Mouse (Mus musculus) CD4-positive, CD25-positive, alpha-beta regulatory T cell, adult 4 months (primary cell): ENCODE results near the gene Prkce. TPM values are rescaled to one million over a fixed set of nuclear protein-coding genes. Genes with fewer than 3 reads are reported as not detected.

Source experiments
- ATAC-seq: one replicate; pipeline ENCODE4 v1.8.0; 2017
- polyA plus RNA-seq, 2 experiments: library from polyadenylated mRNA; unstranded; fragments of 100-300 nt; shearing (Covaris generic); gene quantifications; one replicate each; pipeline ENCODE4 v1.2.1; 2017

The Prkce gene
- 1 to 10 TPM; 3.5 to 4.6 TPM for polyA plus RNA-seq

DNA sequence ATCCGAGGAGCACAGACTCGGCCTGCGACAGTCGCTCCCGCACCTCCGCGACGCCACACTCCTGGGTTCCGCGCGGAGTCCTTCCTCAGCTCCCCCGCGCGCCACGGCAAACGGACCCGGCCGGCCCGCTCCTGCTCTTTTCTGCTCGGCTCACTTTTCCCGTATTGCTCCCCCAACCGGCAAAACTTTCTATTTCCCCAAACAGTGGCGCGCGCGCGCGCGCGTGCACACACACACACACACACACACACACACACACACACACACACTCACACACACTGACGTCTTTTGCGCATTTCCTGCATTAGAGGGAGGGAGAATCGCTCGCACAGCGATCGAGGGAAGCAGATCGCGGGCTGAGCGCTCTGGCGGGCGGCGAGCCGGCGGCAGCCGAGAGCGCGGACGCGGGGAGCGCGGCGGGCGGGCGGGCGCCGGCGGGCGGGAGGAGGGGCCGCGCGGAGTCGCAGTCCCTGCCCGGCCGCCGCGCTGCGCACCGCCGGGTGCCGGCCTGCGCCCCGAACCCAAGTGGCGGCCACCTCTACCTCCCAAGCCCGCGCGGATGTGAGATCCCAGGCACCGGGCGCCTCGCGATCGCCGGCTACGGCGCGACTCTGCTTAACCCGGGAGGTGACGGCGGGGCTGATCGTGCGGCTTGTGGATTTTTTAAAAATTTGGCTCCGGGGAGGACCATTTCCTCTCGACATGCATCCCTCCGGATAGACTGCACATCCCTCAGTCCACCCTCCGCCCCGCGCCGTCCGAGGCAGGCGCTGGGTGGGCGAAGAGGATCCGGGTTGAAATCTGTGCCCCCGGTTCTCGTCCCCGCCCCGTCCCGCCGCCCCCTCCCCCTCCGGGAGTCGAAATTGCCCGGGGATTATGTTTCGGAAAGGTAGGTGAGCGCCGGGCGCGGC, at the start of gene Prkce:
TSS of gene Prkce (plus strand) at position 466 of the 911 bp plus-strand sequence.
- ATAC-seq = peak; percentile 70

DNA sequence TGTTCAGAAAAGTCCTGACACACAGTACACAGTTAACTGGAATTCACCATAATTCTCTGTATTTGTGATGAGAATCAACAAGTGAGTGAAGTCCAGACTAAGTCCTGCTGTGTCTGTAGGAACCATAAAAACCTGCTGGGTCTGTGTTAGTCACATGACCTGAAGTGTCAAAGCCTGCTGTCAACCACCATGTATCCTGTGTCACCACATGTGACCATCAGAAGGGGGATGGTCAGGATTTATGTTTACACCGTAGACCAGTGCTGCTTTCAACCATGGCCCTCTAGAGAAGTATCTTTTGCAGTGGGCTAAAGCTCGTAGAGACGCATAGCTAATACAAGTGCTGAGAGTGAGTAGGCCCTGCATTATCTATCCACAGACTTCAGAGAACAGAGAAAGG, 44.4 kb upstream of the Prkce start:
- ATAC-seq = no peak

DNA sequence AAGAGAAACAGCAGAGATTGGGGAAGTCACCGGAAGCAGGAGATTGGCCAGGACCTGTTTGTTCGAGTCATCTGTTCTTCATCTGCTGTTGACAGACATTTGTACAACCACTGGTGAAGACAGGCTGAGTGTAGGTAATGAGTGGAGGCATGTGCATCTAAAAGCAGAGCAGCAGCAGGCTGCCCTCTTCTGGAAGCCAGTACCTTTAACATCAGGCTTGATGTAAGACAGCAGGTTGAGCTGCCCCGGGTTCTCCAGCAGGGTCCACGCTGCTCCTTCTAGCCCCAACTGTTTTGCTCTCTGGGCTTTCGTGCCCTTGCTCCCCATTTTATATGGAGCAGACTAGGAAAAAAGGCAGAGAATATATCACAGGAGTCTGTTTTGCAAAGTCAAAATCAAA, 41.7 kb upstream of the Prkce start:
- ATAC-seq = no peak

DNA sequence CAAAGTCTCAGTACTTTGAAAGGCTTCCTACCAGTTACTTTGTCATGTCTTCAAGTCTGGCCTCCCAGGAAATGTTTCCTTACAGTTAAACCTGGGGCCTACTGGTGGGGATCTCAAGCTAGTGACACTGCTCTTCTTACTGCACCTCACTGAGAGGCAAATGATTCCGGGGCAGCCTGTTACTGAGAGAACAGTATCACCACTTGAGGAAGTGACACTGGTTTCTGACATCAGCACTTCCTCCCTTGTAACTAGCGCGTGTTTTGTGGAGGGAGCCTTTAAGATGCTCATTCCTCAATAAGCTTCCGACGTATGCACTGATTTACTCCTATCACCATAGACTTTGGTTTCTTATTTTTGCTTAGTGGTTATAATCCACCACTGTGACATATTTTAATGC, 39.4 kb upstream of the Prkce start:
- no peak for ATAC-seq

DNA sequence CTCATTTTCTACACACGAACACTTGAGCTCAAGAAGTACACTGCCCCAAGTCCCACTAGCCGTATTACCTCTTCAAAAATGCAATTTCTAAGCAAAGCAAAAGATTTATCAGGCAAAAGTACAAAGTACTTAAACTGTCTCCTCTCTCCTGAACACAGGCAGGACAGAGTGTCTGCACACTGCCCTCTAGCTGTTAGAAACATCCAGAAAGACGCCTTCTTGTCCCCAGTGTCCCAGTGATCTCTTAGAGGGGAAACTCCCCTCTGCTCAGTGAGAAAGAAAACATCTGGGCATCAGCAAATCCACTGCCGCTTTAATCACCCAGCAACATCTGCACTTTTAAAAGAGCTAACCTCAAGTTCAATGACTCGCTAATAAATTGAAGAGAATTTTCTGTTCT, 35.1 kb upstream of the Prkce start:
- ATAC-seq = no peak

DNA sequence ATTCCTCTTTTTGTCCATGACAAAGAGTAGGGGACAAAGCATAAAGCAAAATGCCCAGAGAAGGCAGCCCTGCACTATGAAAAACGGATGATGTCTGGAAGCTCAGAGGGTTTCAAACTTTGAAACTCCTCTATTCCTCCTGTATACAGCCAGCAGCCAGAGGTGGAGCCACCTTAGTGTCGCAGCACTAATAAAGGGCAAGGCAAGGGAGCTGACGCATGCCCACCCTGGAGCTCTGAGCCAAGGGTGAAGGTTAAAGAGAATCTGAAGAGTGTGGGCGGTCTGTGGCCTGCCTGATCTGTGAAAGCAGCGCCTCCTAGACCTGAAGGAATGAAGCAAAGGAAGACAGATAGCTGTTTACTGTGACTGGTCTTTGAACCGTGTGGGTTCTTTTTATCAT, 33.1 kb upstream of the Prkce start:
- no peak for ATAC-seq

DNA sequence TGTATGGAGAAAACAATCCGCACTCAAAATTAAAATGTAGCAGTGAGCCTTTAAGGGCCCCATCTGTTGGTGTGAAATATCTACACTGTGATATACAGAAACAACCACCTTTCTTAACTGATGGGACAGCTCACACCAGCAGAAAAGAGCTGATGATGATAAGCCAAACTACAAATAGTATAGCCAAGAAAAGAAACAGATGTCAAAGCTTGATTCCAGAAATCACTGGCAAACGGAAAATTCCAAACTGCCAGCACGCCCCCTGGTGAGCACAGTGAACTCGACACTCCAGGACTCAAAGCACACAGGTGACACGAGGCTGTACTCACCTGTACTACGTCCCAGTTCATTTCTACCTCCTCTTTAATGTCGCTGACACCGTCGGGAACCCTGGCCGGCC, 31.8 kb upstream of the Prkce start:
- no peak for ATAC-seq

DNA sequence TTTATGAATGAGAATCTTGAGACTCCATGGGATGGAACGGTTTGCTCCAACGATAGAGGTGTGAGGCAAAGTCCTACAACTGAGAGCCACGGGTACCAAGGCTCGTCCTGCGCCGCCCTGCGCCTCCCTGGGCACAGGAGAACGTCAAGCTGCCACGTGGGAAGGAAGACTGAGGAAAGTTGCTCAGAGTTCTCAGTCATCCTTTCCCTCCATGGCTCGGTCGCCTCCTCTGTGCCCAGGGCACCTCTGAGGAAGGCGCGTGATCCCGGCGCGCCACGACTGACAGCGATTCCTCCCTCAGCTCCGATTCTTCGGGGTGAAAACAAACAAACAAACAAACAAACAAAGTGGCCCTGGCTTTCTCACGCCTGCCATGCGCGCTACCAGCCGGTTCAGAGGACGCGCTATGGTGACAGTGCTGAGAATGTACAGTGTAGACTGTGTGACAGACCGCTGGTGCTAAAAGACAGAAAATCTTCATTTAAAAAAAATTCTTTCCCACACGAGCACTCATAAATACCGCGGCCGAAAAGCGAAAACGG, 23.0 kb upstream of the Prkce start:
- peak; percentile 71 for ATAC-seq

DNA sequence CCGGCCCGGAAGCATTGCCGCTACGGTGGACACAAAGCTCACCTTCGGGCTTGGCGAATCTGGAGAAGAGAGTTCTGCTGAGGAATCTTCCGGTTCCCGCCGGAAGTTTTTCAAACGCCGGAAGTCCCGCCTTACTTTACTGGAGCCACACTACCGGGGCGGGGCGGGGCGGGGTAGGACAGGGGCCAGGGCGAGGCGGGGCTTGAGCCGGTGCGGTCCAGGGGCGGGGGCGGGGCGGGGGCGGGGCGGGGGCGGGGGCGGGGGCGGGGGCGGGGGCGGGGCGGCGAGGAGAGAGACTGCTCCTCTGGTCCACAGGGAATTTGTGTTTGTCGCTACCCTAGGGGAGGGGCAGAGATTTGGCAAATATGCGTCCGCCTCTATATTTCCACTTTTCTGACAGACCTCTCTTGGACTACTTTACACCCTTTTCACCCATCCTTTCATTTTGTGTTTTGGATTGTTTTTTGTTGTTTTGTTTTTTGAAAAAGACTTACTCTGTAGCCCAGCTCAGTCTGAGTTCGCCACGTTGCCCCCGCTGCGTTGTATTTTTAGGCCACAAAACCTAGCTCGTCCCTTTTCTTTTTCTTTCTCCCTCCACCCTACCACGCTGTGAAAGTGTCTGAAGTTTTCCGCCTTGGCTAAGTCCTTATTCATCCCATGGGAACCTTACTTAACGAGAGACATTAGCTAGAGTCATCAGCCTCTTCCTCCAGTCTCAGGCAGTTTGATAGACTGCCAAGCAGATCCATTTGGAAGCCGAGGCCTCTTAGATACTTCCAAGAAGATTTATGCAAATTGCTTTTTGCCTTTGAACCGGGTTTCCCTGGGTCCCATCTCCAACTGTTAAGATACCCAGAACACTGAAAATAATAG, 22.3 kb upstream of the Prkce start, which contains the start of gene Srbd1:
TSS of gene Srbd1 (minus strand) at position 97 of the 873 bp plus-strand sequence.
- ATAC-seq = peak; percentile 94

DNA sequence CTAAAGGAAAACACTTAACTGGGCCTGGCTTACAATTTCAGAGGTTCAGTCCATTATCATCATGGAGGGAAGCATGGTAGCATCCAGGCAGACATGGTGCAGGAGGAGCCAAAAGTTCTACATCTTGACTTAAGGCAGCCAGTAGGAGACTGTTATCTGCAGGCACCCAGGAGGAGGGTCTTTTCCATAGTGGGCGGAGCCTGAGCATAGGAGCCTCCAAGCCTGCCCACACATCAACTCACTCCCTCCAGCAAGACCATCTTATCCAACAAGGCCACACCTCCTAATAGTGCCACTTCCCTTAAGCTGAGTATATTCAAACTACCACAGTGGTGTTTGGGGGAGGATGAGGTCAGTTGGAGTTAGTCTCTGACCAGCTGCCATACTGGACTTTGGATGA, 17.9 kb upstream of the Prkce start:
- ATAC-seq = no peak

DNA sequence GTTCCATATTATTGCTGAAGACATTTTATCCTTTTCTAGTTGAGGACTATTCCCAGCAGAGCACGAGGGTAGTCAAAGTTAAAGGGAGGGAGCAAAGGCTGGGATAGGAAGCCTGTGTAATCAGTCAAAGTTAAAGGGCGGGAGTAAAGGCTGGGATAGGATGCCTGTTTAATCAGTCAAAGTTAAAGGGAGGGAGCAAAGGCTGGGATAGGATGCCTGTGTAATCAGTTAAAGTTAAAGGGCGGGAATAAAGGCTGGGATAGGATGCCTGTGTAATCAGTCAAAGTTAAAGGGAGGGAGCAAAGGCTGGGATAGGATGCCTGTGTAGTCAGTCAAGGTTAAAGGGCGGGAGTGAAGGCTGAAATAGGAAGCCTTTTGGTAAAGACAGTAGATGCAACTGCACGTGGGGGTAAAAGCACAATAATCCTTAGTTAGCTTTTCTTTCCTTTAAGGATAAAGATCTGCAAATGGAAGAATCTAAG, 16.7 kb upstream of the Prkce start:
- peak; percentile 82 for ATAC-seq

DNA sequence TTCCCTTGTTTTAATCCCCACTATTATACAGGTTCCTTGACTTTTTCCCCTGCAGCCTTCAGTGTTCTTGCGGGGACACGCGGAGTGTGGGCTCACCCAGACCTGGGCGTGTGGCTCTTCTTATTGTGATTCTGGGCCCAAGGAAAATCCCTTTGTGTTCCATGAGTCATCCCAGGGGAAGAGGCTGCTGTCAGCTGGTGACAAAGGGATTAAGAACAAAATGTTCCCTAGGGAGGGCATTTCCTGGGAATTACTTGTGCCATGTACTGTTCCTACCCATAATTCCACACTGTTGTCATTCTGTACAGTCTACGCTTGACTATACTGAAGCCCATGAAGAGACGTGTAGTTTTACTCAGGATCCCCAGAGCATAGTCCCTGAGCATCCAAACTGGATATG, 10.6 kb upstream of the Prkce start:
- ATAC-seq = no peak

DNA sequence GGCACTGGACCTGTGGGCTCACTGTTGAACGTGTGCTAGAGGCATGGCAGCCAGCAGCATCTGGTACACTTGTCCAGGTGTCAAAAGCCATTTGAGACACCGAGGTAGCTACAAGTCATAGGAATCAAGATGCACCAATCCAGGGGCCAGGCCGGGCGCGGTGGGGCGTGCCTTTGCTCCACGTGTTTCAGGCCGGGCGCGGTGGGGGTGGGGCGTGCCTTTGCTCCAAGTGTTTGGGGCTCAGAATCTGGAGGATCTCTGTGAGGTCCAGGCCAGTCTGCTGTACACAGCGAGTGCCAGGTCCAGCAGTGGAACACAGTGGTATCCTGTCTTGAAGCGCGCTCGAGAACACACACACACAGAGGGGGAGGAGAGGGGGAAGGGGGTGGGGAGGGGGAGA, 4.9 kb upstream of the Prkce start:
- ATAC-seq = no peak

DNA sequence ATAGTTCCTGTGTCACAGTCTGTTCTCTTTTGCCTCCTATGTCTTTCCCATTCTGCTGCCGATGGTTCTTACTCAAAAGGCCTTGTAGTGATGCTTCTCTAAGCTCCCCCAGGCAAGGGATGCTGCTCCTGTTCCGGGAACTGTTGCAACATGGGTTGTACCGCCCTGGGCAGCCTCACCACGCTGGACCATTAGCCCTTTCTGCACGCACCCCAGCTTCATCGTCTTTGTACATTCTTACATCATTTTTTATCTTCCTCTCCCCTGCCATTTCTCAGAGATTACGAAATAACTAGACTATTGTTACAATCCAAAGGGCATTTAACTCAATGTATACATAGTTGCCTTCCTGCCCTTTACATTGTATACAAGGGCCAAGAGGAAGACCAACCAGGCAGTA, 3.2 kb upstream of the Prkce start:
- no peak for ATAC-seq

DNA sequence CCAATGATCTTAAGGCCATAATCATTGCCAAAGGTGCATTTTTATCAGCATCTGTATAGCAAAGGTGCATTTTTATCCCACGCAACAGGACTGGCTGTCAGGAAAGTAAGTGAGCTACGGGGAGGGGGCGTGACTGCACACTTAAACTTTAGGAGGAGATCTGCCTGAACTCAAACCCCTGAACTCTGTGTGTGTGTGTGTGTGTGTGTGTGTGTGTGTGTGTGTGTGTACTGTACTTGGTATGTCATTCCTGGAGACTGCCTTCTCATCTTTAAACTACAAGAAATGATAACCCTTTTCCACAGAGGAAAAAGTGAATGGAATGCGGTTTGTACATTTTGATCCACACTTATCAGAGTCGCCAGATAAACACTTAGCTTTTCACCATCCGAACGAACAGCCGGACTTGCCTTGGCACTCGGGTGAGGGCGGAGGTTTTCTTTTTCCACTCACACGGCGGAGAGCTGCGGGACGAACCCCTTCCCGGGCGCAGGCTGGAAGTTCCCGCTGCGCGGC, 1.5 kb upstream of the Prkce start:
- no peak for ATAC-seq

DNA sequence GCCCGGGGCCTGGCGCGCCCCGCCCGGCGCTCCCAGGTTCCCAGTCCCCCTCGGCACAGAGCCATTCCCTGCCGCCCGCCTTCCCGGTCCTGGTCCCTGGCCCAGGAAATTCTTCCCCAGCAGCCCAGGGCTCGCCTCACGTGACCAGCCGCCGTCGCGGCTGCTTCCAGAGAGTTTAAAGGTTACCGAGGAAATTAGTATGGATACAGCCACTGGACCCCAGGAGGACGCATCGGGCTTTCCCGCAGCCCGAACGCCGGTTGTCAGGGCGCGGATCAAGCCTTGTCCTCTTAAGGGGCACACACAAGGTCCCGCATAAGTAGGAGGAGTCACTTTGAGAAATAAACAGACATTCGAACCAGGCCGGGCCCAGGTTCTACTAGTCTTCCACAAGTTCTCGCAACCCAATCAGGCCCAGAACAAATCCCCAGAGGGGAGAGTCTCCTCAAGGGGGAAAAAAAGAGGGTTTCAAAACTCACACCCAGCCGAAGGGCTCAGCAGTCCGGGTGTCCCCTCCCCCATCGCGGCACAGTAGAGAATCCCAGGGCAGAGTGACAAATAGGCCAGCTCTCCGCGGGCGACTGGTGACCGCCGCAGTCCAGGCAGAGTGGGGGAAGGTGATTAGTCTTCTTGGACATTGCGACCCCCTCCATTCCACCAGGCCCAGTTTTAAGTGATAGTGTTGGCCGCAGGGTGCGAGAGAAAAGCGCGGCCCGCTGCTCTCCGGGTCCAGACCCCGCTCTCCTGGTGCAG, 842 bp upstream of the Prkce start:
- ATAC-seq = peak; percentile 45

DNA sequence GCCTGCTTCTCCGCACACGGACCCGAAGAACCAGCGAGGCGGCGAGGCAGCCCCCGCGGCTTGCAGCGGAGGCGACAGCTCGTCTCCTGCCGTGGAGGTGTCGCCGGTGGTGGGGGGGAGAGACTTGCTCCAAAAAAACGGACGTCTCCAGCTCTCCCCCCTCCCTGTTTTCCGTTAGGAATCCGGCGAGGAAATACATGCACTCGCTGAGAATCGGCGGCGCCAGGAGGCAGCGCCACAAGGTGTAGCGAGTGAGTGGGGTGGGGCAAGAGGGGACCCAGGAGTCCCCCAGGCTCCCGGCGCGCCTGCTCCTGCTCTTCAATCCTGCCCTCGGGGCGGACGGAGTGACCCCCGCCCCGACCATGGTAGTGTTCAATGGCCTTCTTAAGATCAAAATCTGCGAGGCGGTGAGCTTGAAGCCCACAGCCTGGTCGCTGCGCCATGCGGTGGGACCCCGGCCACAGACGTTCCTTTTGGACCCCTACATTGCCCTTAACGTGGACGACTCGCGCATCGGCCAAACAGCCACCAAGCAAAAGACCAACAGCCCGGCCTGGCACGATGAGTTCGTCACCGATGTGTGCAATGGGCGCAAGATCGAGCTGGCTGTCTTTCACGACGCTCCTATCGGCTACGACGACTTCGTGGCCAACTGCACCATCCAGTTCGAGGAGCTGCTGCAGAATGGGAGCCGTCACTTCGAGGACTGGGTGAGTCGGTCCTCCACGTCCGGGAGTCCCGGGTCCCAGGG, 821 bp downstream of the Prkce start:
- ATAC-seq = no peak

DNA sequence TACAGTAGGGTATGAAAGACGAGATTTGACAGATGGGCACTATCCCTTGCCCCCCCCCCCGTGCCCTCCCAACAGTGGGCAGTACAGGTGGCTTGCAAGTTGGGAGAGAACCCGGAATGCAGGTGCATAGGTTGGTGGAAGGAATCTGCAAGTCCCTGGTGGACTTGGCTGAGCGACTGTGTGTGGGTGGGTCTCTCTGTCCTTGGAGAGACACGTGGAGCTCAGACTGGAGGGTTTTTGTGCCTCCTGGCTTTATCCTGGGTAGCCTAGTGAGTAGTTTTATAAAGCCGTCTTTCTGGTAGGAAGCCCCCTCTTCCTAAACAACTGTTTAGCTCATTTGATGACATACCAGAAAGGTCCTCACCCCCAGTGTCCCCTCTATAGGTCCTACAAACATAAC, 1.5 kb downstream of the Prkce start:
- ATAC-seq = no peak

DNA sequence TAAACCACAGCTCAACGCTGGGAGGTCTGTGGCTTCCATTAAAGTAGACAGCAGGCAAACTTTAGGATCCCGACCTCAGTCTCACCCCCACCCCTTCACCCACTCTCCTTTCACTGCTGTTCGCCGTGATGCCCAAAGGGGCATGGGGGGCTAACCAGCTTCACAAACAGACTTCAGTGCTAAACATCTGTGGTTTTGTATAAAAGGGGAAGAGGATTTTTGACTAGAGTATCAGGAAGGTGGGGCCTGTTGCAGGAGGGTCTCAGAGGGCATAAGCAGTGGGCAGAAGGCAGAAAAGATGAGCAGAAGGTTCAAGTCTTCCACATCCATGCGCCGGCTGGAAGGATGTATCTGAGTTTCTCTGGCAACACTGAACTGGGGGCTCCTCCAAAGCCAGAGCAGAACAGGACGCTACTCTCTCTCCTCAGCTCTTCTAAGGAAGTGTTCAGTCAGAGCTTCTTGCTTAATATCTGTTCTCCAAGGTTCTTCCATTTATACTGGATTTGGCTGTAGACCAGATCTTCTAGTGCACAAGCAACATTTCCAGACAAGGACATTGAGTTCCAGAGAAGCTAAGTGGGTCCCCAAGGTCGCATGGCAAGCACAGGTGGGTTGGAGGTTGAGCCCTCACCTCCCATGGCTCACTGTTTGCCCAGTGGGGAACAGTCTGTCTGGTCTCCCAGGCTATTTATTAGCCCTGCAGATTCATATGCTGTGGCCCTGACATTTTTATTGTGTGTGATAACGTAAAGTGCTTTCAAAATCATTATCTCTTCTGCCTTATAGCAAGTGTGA, 2.8 kb downstream of the Prkce start:
- no peak for ATAC-seq

DNA sequence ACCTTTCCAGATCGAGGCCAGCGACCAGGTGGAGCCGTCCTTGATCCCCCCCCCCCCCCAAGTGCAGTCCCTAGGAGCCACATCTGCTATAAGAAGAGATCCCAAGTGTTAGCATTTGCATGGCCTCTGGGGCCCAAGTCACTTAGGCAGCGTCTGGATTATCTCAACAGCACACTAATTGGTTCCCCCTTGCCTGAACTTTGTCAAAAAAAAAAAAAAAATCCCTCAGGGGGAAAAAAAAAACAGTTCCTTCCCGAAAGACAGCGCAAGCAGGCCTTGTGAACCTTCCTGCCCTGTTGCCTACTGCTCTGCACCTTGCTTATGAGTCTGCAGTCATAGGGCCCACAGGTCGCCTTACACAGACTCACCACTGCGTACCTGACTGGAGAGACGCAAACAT, 7.9 kb downstream of the Prkce start:
- no peak for ATAC-seq

DNA sequence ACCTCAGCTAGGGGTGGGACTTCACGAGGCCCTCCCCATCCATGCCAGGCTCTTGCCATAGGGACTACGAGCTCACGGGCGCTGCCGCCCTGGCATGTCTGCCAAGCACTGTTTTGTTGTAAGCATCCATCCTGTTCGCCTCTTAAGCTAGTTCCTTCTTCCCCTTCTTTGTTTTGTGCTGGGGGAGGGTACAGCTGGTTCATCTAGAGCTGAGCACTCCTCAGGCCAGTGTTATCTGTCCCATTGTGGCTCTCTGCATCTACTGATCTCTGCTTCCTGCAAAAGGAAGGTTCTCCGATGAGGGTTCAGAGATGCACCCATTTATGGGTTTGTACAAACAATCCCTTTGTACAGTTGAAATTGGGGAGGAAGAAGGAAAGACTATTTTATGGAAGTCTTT, 9.1 kb downstream of the Prkce start:
- no peak for ATAC-seq
